Mouse (Mus musculus): ENCODE data around the gene Prickle1.

DNA sequence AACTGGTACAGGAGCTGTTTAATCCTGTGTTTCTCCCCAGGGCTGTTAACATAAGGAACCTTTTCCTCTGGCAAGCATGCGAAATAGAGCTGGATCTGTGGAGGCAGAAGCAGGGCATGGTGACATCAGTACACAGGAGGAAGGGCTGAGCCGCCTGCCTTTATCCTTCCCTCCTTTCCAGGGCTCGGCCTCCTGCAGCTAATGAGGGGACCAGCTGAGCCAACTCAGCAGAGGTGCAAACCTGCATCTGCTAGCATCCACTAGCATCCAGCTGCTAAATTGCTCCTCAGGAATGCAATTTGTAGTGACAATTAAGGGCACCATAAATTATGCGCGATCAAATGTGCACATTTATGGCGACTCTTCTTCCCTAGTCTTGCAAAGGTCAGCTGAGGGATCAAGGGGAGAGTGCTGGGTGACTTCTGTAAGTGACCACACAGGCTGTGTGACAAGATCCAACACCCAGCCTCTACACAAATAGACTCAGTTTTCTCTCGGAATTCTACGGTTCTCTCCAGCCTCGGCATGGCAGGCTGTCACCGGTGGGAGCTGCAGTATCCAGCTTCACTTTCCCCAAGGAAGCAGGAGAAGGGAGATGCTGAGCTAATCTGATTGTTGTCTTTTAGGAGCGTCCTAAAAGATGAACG lies 84.9 kb downstream of the Prickle1 start:
- TF ChIP-seq POLR2A (IDR thresholded peaks at IDR 0.05; ENCODE audit: borderline replicate concordance, insufficient read depth, low read length) = no peak
- TF ChIP-seq CTCF (IDR thresholded peaks at IDR 0.05; ENCODE audit: borderline replicate concordance, insufficient read depth, low read depth, low read length) = no peak

All from cerebellum, adult 2 months (tissue).